8 mouse cellular contexts compared by ENCODE assay signal in the genomic region with DNA sequence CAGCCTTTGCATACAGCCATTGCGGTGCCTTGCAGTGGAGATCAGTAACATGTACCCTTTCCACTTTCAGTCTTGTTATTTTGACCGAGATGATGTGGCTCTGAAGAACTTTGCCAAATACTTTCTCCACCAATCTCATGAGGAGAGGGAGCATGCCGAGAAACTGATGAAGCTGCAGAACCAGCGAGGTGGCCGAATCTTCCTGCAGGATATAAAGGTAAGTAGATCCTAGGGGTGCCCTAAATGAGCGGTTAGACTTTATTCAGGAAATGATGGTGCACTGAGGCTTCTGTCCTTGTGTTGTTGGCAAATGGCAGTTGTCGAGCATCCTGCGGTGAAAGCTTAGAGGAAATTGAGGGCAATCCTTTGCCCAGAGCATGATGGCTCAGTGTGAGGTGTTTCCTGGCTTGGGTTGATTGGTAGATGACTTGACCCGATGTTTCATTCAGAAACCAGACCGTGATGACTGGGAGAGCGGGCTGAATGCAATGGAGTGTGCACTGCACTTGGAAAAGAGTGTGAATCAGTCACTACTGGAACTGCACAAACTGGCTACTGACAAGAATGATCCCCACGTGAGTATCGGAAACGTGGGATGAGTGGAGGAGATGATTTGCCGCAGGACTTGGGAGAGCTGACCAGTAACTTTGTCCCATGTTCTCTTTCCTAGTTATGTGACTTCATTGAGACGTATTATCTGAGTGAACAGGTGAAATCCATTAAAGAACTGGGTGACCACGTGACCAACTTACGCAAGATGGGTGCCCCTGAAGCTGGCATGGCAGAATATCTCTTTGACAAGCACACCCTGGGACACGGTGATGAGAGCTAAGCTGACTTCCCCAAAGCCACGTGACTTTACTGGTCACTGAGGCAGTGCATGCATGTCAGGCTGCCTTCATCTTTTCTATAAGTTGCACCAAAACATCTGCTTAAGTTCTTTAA. TPM values are rescaled to one million over a fixed set of nuclear protein-coding genes. Genes with fewer than 3 reads are reported as not detected.
DNase-seq lines count a peak whose midpoint lies in the region; ATAC-seq and TF ChIP-seq lines count a peak whose summit lies in the region.

No protein-coding gene starts in this region.

- ATAC-seq in hindbrain, postnatal 0 days: no peak

- no peak overlapping the region for H3K27ac ChIP-seq in cortical plate, adult 2 months (ENCODE audit: insufficient read depth, low read length)
- no peak overlapping the region for H3K27ac ChIP-seq in hindbrain, postnatal 0 days

- H3K9me3 ChIP-seq in hindbrain, postnatal 0 days (ENCODE audit: low read length): no peaks in the 10 kb centered on the region

- H3K4me2 ChIP-seq in hindbrain, postnatal 0 days (ENCODE audit: low read depth, low read length): peak overlapping the region; percentile 81

- peak overlapping the region; percentile 92; the same call in 1 of the 2 replicates for H3K9ac ChIP-seq in hindbrain, postnatal 0 days (replicated peaks; ENCODE audit: low read length)

- peaks cover 23% of the 10 kb centered on the region for H3K36me3 ChIP-seq in hindbrain, postnatal 0 days (ENCODE audit: insufficient read depth, low read length)

- no peak for TF ChIP-seq CTCF in cortical plate, adult 2 months (IDR thresholded peaks at IDR 0.05; ENCODE audit: extremely low read depth, insufficient read depth, low read length)
- TF ChIP-seq CTCF in hindbrain, postnatal 0 days (IDR thresholded peaks at IDR 0.05; ENCODE audit: low read depth): no peak

- peak overlapping the region; percentile 92 for H3K4me3 ChIP-seq in cortical plate, adult 2 months (ENCODE audit: insufficient read depth, low read length)
- H3K4me3 ChIP-seq in hindbrain, postnatal 0 days (ENCODE audit: low read length): peak overlapping the region; percentile 98

- no peaks in the 10 kb centered on the region for H3K27me3 ChIP-seq in hindbrain, postnatal 0 days (ENCODE audit: insufficient read depth, low read length)

- 88% methylated on average over 20 of the region's 20 CpGs for WGBS in hindbrain, postnatal 0 days

- intact Hi-C loops in left cerebral cortex, postnatal 10 days (cut with DNase I): no loop called here

- peak; percentile 20 for DNase-seq in layer of hippocampus, adult 11-12 months (ENCODE audit: low spot score)
- DNase-seq in layer of hippocampus, adult 8-10 months (ENCODE audit: low spot score in 2 of 2): no peak
- DNase-seq in hindbrain, postnatal 0 days (ENCODE audit: low spot score): no peak
- peak; percentile 64 for DNase-seq in naive thymus-derived CD4-positive, alpha-beta T cell, adult 2 months (ENCODE audit: low read depth)
- DNase-seq in Muller cell, postnatal 12 days (ENCODE audit: inconsistent ontology term): no peak
- no peak for DNase-seq in left cerebral cortex, postnatal 10 days (ENCODE audit: extremely low spot score in 1 of 2, low spot score in 2 of 2)
- no peak for DNase-seq in retina, postnatal 1 day

- H3K4me1 ChIP-seq in cortical plate, adult 2 months (ENCODE audit: control insufficient read depth, insufficient read depth, low read length): peaks cover 6% of the 10 kb centered on the region
- peaks cover 15% of the 10 kb centered on the region; the same call in 1 of the 2 replicates for H3K4me1 ChIP-seq in hindbrain, postnatal 0 days (ENCODE audit: insufficient read depth, low read length)

- TF ChIP-seq POLR2A in cortical plate, adult 2 months (IDR thresholded peaks at IDR 0.05; ENCODE audit: extremely low read depth, insufficient read depth, low read length): no peak

RNA-seq across cellular contexts. Expression of a gene that starts 4.0 kb away (rescaled TPM):
- total RNA-seq in layer of hippocampus, adult 8-10 months (2022): 1,000 to 10,000 TPM; 3,051 to 4,196 (median 3,526) TPM
- 5,395 and 6,156 TPM in 2 replicates for polyA plus RNA-seq in cortical plate, adult 2 months (2012; rRNA removed)
- 301 and 443 TPM in 2 replicates for total RNA-seq in hindbrain, postnatal 0 days (2014; rRNA removed)
- 2,616 and 2,786 TPM in 2 replicates for polyA plus RNA-seq in hindbrain, postnatal 0 days (2015; fragmentation: Nextera tagmentation; extraction: Ambion mirVana)
- total RNA-seq in left cerebral cortex, postnatal 10 days (2021): 1,000 to 10,000 TPM; 1,579 to 1,597 TPM

RNA-seq across cellular contexts. Expression of a gene that starts 17.1 kb away (rescaled TPM):
- 1 to 10 TPM in 2 of 4 experiments, under 1 TPM in 2; 0.76 to 2.1 (median 1.1) TPM for total RNA-seq in layer of hippocampus, adult 8-10 months (2022)
- 0.98 and 1.1 TPM in 2 replicates for polyA plus RNA-seq in cortical plate, adult 2 months (2012; rRNA removed)
- total RNA-seq in hindbrain, postnatal 0 days (2014; rRNA removed): 0.86 and 1.5 TPM in 2 replicates
- polyA plus RNA-seq in hindbrain, postnatal 0 days (2015; fragmentation: Nextera tagmentation; extraction: Ambion mirVana): 2.6 and 3.0 TPM in 2 replicates
- 1 to 10 TPM; 1.2 to 1.8 TPM for total RNA-seq in left cerebral cortex, postnatal 10 days (2021)

RNA-seq across cellular contexts. Expression of a gene that starts 17.1 kb away (rescaled TPM):
- total RNA-seq in layer of hippocampus, adult 8-10 months (2022): 10 to 100 TPM in 3 of 4 experiments, 1 to 10 TPM in 1; 9.4 to 20.4 (median 14.0) TPM
- polyA plus RNA-seq in cortical plate, adult 2 months (2012; rRNA removed): 12.9 and 13.6 TPM in 2 replicates
- 19.7 and 23.0 TPM in 2 replicates for total RNA-seq in hindbrain, postnatal 0 days (2014; rRNA removed)
- polyA plus RNA-seq in hindbrain, postnatal 0 days (2015; fragmentation: Nextera tagmentation; extraction: Ambion mirVana): 20.1 and 22.2 TPM in 2 replicates
- total RNA-seq in left cerebral cortex, postnatal 10 days (2021): 10 to 100 TPM in 1 of 2 experiments, 1 to 10 TPM in 1; 9.7 to 10.9 TPM

RNA-seq across cellular contexts. Expression of a gene that starts 57.0 kb away (rescaled TPM):
- 10 to 100 TPM; 23.6 to 33.3 (median 25.8) TPM for total RNA-seq in layer of hippocampus, adult 8-10 months (2022)
- polyA plus RNA-seq in cortical plate, adult 2 months (2012; rRNA removed): 44.5 and 44.6 TPM in 2 replicates
- total RNA-seq in hindbrain, postnatal 0 days (2014; rRNA removed): 52.5 and 59.0 TPM in 2 replicates
- polyA plus RNA-seq in hindbrain, postnatal 0 days (2015; fragmentation: Nextera tagmentation; extraction: Ambion mirVana): 35.1 and 37.4 TPM in 2 replicates
- 10 to 100 TPM; 49.0 to 49.5 TPM for total RNA-seq in left cerebral cortex, postnatal 10 days (2021)

Comparison
In these comparisons a context has a peak if more than half of its experiments do, and no peak if none do; other contexts are left out.
1. DNase-seq: peak in layer of hippocampus, adult 11-12 months (single experiment) and naive thymus-derived CD4-positive, alpha-beta T cell, adult 2 months (single experiment); none in layer of hippocampus, adult 8-10 months (0 of 2), hindbrain, postnatal 0 days (single experiment), Muller cell, postnatal 12 days (single experiment), left cerebral cortex, postnatal 10 days (0 of 2) and retina, postnatal 1 day (single experiment).